Mouse (Mus musculus): ENCODE measurements at regions not wholly inside any gene's neighbourhood (a gene's known extent, or its start where the extent isn't known, plus 50 kb on each side); places are given as distances from the start of the nearest gene placed in this dataset.

DNA sequence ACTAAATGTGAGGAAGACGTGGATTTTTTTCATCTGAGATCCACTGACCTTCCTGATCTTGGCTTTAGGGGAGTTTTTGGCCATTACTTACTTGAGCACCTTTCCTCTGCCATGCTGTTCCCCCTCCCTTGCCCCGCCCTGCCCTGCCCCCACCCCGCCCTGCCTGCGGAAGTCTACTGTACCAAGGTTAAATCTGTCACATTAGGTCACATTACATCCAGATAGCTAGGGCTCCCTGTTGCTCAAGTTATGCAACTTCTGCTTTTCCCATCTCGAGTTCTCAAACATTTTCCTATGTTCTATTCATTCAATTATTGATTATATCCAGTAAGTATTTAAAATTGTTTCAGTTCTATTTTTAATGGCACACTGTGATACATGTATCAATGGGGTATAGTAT is 144.7 kb upstream of the Cnot2 start:
- DNase-seq (ENCODE audit: low spot score in 2 of 2): no peak

DNA sequence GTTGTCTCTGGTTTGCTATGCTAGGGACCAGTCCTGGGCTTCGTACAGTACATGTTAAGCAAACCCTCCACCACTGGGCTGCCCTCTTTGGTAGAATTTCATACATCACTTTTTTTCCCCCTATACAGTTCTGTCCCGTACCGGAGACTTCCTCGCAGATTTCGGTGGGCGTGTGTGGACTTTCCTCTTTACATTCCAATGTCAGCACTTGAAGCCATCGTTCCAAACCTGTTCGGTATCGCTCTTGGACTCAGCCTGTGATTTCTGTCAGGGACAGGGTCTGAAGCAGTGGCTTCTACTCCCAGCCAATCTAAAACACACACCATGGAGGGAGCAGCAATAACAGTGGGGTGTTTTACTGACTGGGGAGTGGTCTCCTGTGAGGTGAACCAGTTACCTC is 140.7 kb upstream of the Cnot2 start:
- no peak for DNase-seq (ENCODE audit: low spot score in 2 of 2)

DNA sequence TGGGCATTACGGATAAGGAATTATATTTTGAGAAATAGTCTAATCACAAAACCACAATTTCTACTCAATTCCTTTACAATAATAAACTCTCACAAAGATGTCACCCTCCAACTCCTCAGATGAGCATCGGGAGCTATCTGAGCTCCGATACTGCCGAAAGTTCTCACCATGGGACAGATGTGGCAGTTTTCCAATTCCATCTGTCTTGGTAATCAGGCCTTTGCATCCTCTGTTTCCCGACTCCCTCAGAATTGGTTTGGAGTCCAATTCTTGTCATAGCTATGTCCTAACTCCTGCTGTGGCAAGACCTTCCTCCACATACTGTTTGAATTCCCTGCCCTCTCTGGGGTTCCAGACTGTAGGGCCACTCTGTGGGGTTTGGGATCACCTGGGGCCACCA is 138.3 kb upstream of the Cnot2 start:
- no peak for DNase-seq (ENCODE audit: low spot score in 2 of 2)

DNA sequence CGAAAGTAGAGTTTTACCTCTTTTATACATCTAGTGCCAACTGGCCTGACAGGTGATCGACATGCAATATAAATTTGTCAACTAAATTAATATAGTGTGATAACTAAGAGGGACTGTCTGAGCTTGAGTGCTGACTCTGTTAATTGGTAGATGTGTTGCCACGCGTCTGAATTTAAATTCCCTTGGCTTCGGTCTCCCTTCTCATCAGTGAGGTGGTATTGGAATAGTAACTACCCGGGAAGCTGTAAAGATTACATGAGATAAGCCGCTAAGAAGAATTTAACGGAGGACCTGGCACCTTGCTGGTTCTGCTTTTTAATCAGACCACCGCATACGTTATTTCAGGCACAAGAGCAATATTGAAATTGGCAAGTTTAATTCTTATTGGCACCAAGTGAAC is 136.7 kb upstream of the Cnot2 start:
- DNase-seq (ENCODE audit: low spot score in 2 of 2): no peak

DNA sequence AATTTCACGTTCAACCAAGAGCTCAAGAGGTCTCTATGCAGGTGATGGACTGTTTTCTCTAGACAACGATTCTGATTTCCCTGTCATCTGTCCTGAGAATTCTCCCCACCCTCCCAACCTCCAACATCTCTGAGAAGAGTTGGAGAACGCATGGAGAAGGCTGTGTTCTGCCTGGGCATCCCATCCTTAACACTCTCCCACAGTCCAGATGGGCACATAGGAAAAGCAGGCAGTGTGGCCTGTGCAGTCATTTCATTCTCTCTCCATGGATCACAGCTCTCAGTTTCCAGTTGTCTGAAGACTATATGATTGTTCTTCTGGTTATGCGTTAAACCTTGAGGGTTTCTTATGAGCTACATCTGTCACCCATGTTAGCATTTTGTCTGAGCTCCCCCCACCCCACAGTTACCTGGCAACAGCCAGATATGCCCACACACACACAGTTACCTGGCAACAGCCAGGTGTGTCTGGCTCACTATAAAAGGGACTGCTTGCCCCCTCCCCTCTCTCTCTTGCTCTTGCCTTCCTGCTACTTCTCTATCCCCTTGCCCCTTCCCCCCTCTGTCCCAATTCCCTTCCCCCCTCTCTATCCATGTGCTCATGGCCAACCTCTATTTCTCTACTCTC is 135.8 kb upstream of the Cnot2 start:
- peak in 1 of 2 experiments; percentile 49 for DNase-seq (ENCODE audit: low spot score in 2 of 2)

DNA sequence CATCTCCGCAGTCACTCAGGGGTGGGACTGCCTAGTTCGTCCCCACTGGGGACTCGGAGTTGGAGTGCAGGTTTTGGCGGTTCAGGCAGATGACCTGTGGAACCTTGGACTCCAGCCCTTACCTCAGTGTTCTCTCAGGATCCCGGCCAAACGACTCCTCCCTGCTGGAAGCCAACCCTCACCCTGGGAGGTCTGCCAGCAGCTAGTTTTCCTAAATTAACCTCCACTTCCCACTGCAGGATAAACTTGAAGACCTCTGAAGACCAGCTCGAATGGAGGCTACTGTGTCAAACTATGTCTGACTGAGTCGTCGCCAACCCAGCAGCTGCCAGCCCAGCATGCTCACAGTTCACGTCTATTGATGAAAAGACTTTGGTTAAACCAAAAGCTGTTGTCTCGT is 132.1 kb upstream of the Cnot2 start:
- DNase-seq (ENCODE audit: low spot score in 2 of 2): peak in 1 of 2 experiments; percentile 25

DNA sequence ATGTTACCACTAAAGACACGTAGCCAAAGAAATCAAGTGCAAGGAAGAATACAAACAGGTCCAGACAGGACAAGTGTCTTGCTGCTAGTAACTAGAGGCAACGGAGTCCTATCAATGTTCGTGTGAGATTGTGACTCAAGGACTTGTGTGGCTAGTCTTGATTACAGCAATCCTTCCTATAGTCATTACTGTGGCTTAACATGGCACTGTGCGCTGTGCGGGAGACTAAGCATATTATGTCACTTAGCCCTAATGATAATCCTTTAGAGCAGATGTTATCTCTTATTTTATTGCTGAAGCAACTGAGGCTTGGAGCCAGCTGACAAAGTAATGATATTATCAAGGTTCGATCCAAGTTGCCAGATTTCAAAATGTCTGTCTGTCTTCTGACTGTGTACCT is 125.7 kb upstream of the Cnot2 start:
- no peak for DNase-seq (ENCODE audit: low spot score in 2 of 2)

DNA sequence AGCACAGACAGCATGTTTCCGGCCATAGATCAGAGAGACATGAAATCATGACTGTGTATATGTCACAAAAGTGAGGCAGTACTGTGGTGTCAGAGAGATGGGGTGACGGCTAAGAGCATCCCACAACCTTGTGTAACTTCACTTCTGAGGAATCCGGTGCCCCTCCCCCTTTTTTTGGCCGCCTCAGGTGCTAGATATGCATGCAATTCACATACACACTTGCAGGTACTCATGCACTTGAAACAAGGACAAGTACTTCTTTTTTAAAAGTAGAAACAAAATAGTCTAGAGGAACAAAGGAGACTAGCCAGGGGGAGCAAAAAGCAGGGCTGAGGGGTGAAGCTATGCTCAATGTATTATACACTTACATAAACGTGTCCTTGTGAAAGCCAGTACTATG is 120.0 kb upstream of the Cnot2 start:
- DNase-seq (ENCODE audit: low spot score in 2 of 2): no peak

DNA sequence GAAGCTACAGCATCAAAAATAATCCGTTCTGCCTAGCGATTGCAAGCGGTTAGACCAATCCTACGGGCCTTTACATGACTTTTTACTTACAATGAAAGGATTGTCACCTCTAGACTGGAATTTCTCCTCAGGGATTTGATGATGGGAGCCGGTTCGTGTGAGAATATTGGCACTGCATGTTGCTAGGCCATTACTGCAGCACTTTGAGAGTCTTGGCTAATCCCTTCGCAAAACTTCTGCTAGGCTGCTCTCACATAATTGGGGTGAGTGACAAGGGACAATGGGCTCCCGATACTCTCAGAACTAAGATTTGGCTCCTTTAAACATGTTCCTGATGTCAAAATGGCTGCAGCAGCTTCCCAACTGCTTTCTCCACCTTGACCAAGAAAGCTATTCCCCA is 118.4 kb upstream of the Cnot2 start:
- DNase-seq (ENCODE audit: low spot score in 2 of 2): no peak

DNA sequence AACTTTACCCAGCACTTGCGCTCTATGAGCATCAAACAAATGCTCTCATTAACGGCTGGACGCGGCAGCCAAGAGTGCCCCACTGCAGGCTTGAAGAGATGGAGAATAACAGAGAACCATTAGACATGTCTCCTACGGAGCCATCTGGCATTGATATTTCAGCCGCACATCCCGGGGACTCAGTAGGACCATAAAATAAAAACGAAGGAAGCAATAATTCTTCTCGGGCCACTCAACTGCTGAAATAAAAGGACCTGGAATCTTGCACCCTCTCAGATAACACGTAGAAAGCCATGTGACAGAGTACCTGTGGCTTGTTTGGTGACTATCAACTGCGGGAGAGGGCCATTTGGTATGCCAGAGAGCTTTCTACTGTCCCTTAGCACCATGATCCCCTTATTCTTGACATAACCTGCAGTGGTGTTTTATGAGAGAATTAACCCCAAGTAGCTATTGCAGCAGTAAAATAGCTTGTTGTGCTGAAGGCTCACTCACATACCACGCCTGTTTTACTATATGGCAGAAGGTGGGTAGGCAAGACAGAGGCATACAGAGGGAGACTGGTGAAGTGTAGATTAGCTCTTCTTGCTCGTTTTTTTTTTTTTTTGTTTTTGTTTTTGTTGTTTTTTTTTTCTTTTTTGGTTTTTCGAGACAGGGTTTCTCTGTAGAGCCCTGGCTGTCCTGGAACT is 116.5 kb upstream of the Cnot2 start:
- no peak for DNase-seq (ENCODE audit: low spot score in 2 of 2)

DNA sequence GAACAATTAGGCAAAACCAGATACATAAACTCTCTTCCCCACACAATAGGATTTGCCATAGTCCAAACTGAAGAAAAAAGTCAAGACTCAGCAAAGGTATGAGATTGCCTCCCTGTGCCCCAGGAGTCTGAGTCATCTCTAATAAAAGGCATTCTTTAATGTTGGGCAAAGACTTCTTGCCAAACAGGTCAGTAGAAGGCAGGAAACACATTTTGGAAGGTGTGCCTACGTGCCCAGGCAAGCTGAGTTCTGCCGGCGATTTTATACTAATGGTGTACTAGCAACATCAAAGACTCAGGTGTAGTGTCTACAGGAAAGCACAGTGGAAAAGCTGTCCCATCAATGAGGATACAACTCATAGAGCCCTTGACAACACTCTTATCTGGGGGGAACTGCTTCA is 112.5 kb upstream of the Cnot2 start:
- DNase-seq (ENCODE audit: low spot score in 2 of 2): no peak

DNA sequence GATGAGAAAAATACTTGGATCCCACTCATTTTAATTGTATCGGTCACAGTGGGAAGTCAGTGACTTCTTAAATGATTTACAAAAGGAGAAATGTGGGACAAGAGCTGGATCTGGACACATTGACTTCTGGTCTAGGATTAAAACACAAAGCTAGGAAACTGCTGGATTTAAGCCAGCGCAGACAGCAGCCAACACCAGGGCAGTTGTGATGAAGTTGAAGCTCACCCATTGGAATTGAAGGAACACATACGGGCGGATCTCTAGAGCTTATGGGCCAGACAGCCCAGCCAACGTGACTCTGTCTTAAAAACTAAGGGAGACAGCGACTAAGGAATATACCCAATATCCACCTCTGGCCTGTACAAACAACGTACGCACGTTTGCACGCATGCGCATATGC is 105.4 kb upstream of the Cnot2 start:
- no peak for DNase-seq (ENCODE audit: low spot score in 2 of 2)

DNA sequence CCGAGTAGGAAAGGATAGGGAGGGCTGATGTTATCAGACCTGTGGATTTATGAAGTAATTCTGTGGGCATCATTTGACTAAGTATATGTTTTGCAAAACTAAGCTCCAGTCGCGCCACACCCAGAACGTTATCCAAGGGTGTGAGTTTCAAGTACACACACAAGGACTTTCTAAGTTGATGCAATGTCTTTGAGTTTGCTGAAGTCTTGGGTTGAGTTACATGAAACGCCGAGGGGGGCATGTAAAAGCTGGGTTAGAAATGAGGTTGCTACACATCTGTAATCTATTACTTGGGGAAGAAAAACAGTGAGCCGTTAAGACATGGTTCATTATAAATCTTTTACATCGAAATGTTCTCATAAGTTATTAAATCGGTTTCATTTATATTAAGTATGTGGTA is 102.1 kb upstream of the Cnot2 start:
- DNase-seq (ENCODE audit: low spot score in 2 of 2): no peak

DNA sequence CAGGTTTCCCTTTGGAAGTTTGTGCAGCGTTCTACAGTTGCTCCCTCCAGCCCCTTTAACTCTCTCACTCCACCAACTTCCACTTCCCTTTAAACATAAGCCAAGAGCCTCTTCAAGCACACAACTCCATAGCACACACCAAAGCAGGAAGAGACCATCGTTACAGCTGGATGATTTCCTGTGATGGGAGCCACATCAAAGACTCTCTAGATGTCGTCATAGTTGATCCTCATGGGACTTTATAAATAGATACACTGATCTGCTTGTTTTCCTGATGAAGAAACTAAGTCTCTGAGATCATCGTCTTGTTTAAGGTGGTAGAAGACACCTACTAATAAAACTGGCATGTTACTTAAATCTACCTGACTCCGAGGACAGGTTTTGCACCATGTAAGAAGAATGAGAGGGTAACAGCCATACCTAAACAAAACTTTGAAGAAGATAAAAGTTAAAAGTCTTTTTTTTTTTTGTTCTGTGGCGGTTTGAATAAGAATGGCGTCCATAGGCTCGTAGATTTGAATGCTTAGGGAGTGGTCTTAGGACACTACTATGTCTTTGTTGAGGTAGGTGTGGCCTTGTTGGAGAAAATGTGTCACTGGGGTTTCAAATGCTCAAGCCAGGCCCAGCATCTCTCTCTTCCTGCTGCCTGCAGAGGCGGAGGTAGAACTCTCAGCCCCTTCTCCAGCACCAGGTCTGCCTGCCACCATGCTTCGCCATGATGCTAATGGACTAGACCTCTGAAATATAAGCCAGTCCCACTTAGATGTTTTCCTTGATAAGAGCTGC is 97.8 kb upstream of the Cnot2 start:
- DNase-seq (ENCODE audit: low spot score in 2 of 2): no peak

DNA sequence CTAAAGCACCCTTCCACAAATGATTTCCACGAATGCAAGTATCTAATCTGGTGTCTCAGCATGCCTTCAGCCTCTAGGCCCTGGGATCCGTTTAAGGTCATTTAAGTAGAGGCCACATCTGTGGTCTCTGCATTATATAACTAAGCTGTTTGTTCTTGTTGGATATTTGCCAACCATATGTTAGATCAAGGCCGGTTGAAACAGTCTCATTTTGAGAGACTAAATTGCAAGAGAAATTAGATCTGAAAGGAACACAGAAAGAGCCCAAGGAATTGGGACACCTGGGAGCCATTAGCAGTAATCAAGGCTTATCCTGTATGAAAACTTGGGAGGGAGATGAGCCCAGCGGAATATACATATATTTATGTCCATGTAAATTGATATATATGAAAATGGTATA is 96.6 kb upstream of the Cnot2 start:
- no peak for DNase-seq (ENCODE audit: low spot score in 2 of 2)

DNA sequence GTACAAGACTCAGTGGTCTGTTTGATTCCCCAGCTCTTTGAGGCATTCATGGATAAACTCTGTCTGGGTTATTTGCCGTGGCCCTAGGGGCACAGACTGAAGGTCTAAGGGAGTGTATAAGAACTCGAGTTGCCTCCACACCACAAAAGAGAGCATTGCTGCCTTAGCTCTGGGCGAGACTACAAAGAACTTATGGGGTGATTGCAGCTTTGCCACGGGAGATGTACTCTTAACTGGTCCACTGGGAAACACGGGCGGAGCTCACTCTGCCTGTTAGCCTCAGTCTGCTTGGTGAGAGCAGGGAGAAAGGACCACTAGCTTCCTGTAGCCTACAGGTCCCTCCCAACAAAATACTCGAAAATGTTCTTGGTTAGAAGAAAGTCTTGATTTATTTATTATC is 93.9 kb upstream of the Cnot2 start:
- DNase-seq (ENCODE audit: low spot score in 2 of 2): no peak

DNA sequence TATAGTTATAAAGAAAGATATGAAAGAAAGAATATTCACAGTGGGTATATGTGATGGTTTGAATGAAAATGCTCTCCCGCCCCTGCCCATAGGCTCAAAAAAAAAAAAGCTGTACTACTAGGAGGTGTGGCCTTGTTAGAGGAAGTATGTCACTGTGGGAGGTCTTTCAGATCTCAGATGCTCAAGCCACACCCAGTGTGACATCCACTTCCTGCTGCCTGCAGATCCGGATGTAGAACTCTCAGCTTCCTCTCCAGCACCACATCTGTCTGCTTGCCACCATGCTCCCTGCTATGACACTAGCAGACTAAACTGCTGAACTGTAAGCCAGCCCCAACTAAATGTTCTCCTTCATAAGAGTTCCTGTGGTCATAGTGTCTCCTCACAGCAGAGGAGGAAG is 93.0 kb upstream of the Cnot2 start:
- no peak for DNase-seq (ENCODE audit: low spot score in 2 of 2)

DNA sequence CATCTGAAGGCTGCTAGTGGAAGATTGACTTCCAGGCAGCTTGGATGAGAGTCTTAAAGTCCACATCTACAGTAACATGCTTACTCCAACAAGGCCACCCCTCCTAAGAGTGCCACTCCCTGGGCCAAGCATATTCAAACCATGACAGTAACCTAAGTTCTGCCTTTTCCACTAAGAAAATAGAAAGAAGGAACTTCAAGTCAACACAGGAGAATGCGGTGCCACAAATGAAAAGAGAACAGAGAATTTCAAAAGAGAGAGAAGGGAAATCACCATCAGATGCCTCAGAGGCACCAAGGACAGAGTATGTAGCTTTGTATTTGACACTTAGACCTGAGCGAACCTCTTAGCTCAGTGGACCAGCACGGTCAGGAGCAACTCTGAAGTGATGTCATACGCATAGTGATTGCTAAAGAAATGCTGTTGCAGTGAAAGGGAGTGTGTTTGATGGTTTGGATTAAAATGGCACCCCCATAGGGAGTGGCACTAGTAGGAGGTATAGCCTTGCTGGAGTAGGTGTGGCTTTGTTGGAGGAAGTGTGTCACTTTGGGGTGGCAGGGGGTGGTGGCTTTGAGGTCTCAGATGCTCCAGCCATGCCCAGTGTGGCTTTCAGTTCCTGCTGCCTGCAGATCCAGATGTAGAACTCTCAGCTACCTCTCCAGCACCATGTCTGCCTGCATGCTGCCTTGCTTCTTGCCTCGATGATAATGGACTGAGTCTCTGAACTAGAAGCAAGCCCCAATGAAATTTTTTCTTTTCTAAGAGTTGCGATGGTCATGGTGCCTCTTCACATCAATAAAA is 77.1 kb upstream of the Cnot2 start:
- DNase-seq (ENCODE audit: low spot score in 2 of 2): no peak

DNA sequence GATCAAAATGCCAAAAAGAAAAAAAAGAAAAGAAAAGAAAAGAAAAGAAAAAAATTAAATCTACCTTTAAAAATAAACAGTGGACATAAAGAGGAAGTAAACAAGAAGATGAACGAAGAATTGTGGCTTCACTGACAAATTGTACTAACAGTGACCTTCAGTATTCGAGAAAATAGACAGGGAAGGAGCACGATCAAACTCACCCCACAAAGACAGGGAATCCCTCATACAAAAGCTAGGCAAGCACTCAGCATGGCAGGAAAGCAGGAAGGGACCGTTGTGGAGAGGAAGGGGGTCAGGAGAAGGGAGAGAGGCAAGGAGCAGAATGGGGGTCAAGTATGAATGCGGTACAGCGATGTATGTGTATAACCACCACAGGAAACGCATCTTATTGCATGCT is 74.6 kb upstream of the Cnot2 start:
- DNase-seq (ENCODE audit: low spot score in 2 of 2): no peak

DNA sequence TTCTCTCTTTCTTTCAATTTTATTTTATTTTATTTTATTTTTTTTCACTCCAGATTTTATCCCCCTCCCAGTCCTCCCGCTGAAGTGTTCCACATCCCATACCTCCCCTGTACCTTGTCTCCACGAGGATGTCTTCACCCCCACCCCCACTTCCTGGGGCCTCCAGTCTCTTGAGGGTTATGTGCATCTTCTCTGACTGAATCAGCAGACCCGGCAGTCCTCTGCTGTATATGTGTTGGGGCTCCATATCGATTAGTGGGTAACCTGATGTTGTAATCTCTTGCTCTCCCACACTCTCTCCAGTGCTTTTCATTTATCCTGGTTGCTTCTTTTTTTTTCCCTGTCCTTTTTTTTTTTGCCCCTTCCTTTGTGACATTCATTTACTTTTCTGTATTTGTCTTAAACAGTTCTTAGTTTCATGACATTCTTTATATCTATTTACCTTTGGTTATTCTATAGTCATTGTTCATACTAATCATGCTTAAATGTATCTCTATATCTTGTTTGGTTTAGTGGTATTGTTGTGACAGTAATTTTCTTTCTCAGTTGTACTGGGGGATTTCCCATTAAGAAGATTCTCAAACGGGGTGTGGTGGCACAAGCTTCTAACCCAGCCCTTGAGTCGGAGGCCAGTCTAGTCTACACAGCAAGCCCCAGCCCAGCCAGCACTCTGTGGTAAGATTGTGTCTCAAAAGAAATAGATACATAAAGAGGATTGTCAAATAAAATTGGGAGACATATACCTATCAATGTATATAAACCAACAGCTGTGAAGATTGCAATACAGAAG is 73.9 kb upstream of the Cnot2 start:
- DNase-seq (ENCODE audit: low spot score in 2 of 2): no peak

DNA sequence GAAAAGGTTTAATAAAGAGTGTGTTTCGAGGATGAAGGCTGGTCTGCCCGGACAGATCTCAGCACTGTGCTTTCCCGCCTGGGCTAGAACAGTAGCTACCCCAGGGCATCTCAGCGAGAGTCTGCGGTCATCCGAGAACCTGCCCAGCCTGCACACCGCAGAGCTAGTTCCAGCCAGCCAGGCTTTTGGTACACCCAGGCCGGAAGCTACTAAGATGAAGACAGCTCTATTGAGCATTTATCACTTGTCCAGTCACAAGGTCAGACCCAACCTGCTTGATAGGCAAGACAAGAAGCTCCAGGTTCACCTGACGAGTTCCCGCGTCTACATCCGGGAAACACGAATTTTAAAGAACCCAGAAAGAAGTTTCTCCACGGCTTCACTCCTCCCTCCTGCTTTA is 72.8 kb upstream of the Cnot2 start:
- no peak for DNase-seq (ENCODE audit: low spot score in 2 of 2)

Measured in right cerebral cortex, postnatal 10 days (tissue).